Mouse (Mus musculus) hindlimb bud, embryonic 11.5 days (tissue): ENCODE measurements at regions not wholly inside any gene's neighbourhood (a gene's known extent, or its start where the extent isn't known, plus 50 kb on each side); places are given as distances from the start of the nearest gene placed in this dataset.

Experiments
- DNase-seq: peaks from one replicate; pipeline ENCODE4 v3.0.0-alpha.2; 2012; ENCODE audit warnings: low read depth, low spot score; ENCODE audit errors: extremely low spot score

DNA sequence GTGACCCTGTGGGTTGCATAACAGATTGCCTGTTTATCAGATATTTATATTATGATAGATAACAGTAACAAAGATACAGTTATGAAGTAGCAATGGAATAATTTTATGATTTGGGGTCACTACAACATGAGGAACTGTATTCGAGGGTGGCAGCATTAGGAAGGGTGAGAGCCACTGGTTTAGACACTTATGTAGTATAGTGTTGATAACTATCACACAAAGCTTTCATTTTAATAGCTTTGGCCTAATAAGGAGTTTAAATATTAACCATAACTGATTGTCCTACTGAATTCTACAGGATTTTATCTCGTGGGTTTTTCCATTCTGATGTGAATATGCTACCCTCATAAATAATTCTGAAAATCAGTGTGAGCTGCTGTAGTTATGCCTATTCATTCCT, 538.6 kb upstream of the Cited2 start:
- no peak for DNase-seq

DNA sequence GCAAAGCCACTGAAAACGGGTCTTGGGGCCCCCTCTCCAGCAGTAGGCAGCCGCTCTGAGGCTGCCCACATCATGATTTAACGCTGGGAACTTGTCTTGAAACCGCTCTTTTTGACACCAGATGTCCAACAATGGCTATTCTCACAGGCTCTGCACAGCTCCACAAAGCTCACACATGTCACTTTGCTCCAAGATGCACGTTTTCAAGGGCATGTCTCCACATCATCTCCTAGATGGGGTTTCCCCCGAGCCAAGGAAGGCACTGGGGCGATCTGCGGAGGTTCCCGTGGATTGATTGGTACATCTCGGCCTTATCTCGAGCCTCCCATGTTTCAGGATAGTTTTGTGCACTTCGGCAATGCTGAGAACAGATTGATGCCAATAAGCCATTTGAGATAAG, 526.8 kb upstream of the Cited2 start:
- DNase-seq, result no peak

DNA sequence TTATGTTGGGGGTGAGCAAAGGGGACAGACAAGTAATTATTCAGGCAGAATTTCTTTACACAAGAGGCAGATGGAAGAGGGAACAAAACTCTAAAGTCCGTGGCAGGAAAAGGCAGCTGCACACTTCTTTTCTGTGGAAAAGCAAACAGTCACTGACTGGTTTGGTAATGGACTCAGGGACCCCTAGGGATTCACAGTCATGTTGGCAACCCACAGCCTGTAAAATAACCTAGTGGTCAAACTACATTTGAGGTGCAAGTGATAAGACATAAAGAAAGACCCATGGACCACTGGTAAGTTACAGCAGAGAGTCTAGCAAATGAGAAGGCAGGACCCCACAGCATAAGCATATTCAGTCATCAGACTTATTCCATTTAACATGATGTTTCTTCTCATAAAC, 526.4 kb upstream of the Cited2 start:
- no peak for DNase-seq

DNA sequence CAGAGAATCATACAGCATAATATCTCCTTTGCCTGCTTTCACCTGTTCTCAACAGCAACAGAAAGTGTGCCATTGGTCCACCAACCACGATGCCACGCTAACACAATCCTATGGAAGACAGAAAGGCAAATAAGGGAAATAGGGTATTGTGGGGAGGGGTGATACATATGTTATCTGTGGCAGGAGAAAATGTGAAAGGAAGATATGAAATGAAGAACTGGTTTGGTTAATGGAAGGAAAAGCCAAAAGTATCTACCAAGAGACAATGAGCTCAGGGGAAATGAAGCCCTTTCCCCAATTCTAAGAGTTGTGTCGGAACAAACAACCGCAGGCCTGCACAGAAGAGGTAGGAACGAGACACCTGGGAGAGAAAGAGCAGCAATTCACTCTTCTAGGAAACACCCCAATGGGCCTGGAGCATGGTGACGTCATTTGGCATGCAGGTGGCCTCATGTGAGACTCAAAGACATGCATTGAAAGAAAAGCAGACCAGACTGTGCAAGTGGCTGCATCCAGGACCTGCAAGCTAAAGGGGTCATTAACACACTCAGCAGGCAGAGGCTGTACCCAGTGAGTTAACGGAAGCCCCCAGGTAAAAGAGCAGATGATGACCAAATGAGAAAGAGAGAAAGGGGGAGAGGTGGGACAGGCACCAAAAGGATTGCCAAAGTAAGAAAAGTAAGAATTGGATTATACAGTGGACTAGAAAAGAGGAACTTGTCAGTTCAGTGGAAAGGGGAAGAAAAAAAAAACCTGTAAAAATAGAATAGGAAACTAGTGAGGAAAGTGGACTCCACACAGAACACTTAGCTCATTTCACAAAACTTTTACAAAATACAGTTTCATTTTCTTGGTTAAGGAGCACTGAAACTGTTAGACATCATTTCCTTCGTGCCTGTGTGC, 522.2 kb upstream of the Cited2 start:
- no peak for DNase-seq

DNA sequence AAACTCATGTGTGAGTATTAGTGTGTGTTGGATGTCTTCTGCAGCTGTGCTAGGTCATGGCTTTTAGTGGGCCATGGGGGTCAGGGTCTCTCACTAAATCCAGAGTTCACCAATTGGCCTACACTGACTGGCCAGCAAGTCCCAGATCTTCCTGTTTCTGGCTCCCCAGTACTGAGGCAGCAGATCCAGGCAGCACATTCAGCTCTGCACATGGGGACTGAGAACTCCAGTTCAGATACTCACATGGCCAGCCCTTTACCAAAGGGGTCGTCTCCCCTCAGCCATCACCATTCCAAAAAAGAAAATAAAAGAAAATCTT, 521.6 kb upstream of the Cited2 start:
- DNase-seq, result no peak

DNA sequence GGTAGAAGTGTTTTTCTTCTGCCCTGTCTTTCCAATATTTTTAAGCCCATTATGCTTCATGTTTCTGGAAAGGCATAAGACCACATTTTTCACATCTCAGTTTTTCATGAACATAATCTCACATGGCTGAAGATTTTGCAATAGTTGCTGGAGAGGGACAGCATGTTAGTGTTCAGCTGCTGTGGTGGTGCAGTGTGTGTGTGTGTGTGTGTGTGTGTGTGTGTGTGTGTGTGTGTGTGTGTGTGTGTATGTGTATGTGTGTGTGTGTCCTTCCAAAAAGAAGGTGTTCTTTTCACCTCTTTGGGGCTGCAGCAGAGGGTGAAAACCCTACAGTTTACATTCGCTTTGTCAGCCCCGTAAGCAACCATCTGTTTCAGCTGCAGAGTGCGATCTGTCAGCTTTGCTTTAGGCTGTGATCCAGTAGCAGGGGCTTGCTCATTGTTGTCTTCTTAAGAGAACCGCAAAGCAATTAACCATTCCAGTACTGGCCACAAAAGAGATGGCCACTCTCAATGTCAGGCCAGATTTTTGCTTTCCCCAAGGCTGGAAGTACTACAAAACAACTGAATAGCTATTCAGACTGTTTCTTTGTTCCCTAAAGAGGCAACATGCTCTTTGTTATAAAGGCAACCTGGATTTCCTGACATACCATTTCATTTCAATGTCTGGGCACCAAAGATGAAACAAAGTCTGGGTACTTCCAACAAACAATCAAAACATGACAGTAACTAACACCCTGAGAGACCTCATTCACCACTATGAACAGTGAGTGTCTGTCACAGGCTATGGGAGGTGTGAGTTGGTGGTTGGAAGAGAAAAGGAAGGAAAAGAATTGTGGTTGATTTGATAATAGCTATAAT, 520.2 kb upstream of the Cited2 start:
- DNase-seq, result no peak

DNA sequence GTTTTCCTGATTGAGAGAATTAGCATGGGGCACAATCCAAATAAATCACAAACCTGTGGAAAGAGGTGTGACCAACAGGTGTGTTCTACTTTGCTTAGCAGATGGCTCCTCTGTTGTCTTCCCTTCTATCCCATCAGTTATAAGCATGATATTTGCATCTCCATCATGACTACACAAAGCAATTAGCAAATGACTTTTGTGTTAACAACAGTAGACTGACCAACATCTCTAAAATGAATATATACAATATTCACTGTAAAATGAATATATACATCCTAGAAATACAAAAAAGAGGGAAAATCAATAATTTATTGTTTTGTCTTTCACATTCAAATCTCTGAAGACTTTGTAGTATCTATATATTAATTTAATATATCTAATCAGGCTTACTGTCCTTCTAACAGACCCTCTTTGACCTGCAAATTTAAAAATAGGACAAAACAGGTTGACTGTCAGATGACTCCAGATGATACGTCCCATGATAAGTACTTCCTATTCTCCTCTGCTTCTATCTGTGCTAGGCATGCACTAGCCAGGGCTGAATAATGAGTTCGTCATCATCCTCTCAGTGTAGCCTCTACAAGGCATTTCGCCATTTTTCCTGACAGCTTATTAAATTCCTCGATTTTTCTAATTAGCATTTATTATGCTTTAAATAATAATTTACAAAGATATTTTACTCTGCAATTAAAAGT, 519.5 kb upstream of the Cited2 start:
- no peak for DNase-seq

DNA sequence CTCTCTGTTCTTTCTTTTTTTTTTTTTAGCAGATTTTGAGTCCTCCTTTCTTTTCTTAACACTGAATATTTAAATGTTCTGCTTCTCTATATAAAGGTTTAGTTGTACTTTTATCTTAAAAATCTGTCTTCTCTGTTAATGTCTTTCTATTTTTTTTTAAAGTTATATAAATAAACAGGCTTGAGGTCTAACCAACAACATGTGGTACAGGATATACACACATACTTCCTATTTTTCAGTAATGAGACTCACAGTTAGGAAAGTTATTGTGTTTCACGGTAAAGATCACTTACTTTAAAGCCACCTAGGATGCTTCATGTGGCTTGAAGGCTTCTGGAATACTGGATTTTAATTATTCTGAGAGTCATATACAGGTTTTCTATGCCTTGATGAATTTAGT, 518.9 kb upstream of the Cited2 start:
- DNase-seq, result no peak

DNA sequence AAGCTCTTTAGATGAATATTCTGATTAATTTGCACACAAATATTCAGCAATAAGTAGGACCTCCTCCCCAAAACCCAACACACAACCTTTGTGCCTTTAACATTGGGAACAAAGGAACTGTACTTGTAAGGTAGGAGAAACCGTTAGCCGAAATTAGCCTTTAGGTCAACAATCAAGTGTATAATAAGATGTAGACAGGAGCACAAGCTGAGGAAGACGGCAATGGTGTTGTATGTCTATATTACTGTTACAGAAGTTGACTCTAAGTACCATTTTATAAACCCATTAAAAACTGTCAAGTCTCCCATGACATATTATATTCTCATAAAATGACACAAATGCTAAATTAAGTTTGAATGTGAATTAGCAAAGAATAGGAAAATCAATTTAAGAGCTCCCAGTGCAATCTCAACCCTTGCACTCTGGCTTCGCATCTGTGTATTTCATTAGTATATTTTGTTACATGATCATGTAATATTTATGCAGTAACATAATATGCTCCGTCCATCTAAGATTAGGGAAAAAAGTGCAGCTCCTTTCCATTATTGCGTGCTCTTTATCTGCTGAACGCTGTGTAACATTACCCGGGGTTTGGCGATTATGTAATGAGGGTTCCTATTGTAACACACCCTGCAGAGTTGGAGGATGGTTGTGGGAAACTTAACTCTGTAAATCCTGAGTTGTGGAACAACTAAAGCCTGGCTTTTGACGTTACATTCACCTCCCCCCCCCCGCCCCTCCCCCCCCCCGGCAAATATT, 510.3 kb upstream of the Cited2 start:
- no peak for DNase-seq

DNA sequence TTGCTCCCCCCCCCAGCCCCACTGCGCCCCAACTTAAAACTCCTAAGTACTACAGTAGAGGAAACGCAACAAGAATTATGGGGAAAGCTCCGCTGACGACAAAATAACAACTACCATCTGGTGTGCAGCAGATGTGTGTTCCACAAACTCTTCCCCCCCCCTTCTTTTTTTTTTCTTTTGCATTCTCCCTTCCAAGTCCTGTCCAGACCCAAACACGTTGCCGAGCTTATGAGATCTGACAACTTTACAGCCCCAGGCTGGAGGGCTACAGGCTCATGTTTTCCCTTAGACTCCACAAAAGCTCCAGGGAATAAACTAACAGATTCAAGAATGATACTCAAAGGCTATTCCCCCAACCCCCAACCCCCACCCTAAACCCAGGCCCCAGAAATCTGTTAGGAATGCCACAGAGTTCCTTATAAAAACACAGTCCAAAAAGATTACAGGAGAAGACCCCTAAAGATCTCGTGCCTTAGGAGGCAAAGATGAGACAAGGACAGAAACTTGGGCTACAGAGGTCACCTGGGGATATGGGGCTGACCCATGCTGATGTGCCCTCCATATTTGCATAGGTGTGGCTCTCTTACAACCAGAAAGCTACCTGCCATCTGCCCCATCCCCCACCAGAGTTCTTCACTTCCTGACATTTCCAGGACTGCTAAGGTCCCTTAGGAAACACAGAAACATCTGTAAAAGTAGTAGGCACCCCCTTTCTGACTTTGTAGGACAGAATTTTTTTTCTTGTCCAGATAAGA, 509.5 kb upstream of the Cited2 start:
- no peak for DNase-seq

DNA sequence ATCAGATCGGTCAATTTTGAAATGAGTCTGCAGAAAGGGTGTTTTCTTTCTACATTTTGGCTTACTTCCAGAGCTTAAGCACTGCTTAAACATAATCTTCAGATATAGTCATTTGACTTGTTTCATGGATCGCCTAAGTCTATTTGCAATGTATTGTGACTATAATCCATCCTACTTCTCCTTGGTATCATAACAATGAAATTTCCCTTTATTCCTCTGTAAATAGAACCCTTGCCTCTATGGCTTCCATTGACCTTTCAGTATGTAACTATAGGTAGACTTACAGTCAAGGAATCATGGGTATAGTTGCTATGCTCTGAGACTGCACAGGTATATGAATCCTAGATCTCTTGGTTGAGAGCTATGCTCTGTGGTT, 509.0 kb upstream of the Cited2 start:
- no peak for DNase-seq

DNA sequence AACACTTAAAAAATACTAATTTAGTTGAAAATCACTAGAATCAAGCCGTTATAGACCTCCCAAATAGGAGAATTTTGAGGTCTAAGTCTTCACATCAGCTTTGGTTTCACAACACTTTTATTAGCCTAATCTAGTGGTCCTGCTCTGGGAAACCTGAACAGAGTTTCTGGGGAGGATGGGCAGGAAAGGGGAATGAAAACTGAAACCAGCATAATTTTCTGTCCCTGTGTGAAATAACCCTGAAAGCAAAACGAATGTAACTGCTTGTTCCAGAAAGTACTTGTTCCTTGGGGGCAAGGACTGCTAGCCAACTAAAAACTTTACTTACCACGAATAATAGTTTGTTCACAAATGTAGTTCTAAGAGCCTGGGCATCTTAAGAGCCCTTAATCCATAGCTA, 508.0 kb upstream of the Cited2 start:
- DNase-seq, result no peak

DNA sequence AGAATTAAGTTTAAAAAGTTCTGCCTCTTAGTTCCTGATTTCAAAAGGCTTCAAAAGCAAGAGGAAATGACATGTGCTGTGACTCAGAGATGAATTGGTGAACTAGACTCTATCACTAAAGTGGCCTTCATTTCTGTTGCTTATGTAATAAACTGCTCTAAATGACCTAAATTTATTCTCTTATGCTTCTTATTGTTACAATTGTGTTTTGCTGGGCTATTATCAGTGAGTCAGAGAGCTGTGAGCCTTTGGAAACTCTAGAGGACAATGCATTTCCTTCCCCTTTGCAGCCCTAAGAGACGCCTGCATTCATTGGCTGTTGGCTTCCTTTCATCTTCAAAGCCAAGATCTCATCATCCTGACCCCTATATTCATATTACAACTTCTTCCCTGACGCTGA, 501.5 kb upstream of the Cited2 start:
- no peak for DNase-seq

DNA sequence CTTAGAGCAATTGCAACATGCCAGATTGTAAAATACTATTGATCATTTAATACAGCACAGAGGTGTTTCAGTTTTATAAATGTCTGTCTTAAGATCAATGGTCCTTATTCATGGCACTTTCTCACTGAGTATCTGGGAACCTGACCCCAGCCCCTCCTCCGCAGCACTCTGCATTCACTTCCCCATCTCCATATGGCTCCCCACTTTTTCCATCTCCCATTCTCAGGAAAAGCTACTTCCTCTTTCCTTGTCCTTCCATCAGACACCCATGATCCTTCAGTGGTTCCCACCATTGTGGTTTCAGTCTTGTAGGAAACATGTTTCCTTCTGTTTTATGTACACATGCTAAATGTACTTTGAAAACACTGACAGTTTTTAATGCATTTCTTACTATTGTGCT, 497.3 kb upstream of the Cited2 start:
- DNase-seq, result no peak

DNA sequence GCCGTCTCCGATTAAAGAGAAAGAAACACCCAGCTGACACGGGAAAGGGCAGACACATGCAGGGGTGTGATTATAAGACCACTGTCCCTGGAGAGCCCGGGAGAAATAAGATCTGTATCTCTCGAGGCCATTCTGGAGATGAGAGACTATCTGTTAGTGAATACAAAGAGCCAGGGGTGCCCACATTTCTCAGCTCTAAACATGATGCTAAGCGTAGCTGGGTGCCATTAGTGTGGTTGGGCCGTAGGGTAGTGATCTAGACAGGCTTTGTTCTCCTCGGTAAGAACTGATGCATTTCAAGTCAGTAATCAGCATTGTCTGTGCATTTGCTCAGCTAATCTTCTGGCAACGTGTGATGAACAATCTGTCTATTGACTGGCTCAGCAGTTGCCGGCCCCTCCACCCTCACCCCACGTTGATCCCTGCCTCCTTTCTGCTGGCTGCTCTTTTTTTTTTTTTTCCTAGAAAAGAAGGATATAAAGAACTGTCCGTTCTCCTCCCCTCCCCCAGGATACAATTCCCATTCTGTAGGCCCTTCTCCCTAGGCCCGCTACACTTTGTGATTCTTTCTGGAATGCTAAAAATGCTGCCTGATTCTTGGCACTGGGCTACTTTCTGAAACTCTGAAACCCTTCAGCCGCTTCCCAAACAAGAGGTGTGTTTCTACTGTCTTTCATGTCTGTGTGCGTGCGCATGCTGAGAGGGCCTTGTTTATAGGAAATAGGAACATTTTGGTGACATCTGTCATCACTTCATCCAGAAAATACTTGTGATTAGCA, 492.8 kb upstream of the Cited2 start:
- DNase-seq, result no peak

DNA sequence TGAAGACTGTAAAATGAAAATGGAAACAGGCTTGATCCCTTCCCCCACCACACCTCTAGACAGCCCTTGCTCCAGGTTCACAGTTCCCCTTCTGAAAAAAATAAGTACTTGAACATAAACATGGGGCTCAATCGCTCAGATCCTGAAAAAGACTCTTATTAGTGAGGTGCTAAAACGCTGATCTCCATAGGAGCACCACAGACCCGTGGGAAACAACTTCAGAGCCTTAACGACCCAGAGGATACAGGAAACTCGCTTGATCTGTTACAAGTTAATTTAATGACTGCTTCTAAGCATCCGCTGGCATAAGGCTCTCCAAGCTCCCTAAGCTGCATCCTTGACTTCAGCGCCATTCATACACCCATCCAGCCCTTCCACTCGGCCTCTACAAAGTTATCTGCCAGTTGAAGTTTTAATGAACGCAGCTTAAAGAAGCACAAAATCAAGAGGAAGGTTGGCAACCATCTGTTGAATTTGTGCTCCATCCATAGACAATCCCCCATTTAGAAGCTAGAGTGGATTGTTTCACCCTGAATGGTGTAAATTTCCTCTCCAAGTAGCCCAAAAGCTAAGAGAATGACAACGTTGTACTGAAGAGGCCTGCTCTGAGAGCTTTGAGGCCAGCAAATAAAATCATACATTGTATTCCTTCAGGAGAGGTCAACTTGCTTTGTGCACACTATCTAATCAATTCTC, 486.9 kb upstream of the Cited2 start:
- DNase-seq, result peak; percentile 58

DNA sequence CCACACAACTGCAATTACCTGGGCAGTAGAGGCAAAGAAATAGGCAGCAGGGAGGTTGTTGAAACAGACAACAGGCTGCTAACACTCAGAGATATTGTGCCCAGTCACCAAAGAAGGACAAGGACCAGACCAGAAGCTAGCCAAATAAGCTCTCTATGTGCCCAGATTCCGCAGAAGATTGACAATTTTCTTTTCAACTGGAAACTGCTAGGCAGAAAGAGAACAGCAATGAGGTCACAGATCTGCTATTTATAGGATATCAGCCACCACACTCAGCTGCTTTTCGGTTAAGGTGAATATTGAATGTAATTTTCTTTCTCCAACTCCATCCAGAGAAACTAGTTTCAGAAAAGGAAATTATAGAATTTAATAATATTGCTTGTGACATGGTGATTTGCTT, 486.3 kb upstream of the Cited2 start:
- DNase-seq, result no peak

DNA sequence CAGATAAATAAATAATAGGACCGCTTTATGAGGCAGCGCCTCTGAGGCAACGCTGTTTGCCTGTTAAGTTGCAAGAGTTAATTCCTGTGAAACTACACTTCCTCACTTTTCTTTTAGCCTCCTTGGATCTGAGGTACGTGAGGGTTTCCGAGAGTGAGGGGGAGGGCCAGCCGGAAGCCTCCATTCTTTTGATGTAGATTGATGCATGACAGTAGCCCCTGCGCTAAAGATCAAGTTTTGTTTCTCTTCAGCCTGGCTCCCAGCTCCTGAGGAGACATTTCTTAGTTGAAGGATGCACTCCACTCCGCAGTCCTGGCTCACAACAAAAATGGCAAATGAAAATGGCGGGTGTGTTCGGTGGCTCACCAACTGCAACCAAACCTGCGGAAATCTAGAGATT, 485.6 kb upstream of the Cited2 start:
- no peak for DNase-seq
